Mouse (Mus musculus): Measurements from ENCODE around the gene Bag6. TPM values are rescaled to one million over a fixed set of nuclear protein-coding genes. Genes with fewer than 3 reads are reported as not detected.
A peak's percentile ranks its signal among the peaks of the same experiment; 100 is the strongest.
"Not testable (repeated sequence)": the region's sequence is repeated elsewhere in the genome, so short reads cannot be mapped to it uniquely, and the experiment has no call there.

Bag6 gene
- polyA plus RNA-seq, 1 experiment from 2014 or later, result 96.0 TPM

DNA sequence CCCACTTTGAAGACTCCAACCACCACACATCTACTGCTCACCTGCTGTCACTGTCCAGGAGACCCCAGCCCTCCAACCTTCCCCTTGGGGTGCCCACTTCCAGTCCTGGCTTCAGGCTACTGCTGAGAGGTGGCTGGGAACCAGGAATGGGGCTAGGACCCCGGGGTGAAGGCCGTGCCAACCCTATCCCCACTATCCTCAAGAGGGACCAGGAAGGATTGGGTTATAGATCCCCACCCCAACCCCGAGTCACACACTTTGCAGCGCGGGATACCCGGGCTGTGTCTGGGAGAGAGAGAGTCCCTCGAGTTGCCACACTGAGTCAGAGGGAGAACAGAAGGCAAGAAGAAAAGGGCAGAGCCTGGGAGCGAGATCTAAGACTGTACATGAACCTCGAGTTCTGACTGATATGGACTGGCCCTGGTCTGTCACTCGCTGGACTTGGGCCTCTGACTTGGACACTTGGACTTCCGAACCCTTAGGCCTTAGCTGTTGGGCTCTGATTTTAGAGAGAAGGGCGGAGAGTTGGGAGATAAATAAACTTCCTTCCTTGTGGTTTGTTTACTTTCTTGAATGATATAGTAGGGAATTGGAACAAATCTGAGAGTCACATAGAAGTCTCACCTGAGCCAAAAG, 10.6 kb upstream of the Bag6 start:
- not testable (repeated sequence) for H3K27me3 ChIP-seq (ENCODE audit: control insufficient read depth, insufficient read depth, low read length); H3K36me3 ChIP-seq (ENCODE audit: control insufficient read depth, insufficient read depth, low read length); H3K9ac ChIP-seq (ENCODE audit: low read length); H3K4me3 ChIP-seq (ENCODE audit: low read depth, low read length); H3K4me2 ChIP-seq; H3K27ac ChIP-seq (ENCODE audit: low read depth, low read length); ATAC-seq (ENCODE audit: low FRiP score); H3K9me3 ChIP-seq (ENCODE audit: control insufficient read depth, low read length); DNase-seq (ENCODE audit: low spot score, missing footprints)
- H3K4me1 ChIP-seq (ENCODE audit: control insufficient read depth, insufficient read depth, low read length), result peaks cover 23% of the 10 kb centered on the region
- WGBS, result 93% methylated on average over 12 of the region's 12 CpGs

DNA sequence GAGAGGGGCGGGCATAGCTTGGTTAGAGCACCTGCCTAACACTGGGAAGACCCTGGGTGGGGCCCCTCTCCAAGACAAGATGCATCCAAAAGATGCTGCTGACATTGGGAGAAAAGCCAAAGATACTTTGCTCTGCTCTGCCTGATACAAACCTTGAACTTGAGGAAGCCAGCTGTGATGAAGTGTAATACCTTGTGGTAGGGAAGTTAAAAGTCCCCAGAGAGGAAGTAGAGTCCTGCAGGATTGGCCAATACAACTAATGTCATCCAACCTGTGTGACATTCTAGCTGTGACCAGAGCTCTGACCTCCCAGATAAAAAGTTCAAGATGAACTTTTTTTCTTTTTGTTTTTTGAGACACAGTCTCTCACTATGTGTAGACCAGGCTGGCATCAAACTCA, 9.9 kb upstream of the Bag6 start:
- Histone ChIP-seq H3K4me2 (no peak overlapping the region), H3K9ac (ENCODE audit: low read length) (no peak overlapping the region), H3K27me3 (ENCODE audit: control insufficient read depth, insufficient read depth, low read length) (no peaks in the 10 kb centered on the region), H3K36me3 (ENCODE audit: control insufficient read depth, insufficient read depth, low read length) (no peaks in the 10 kb centered on the region; the same call in 1 of the 2 replicates), H3K4me1 (ENCODE audit: control insufficient read depth, insufficient read depth, low read length) (peaks cover 21% of the 10 kb centered on the region), H3K4me3 (ENCODE audit: low read depth, low read length) (no peak overlapping the region), H3K27ac (ENCODE audit: low read depth, low read length) (no peak overlapping the region), H3K9me3 (ENCODE audit: control insufficient read depth, low read length) (no peaks in the 10 kb centered on the region)
- WGBS, result 100% methylated on average over 1 of the region's 1 CpGs
- DNase-seq (ENCODE audit: low spot score, missing footprints) (no peak), ATAC-seq (ENCODE audit: low FRiP score) (no peak)

DNA sequence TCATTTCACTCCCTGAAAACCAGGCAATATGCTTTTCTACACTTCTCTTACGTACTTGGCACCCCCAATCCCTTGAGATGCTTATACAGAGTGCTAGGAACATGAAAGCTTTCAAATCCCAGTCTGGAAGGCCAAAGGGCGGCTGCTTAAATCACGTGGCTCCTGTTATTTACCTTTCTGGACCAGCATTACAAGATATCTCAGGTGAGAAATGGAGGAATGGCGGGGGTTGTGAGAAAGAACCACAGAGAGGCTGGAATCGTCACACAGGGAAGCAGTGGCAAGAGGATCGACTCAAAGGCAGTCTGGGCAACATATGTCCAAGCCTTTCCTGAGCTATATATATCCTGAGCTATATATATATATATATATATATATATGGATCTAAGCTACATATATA, 9.4 kb upstream of the Bag6 start:
- H3K4me2 ChIP-seq, result peak overlapping the region; percentile 75
- H3K27me3 ChIP-seq (ENCODE audit: control insufficient read depth, insufficient read depth, low read length), result no peaks in the 10 kb centered on the region
- DNase-seq (ENCODE audit: low spot score, missing footprints) (no peak), ATAC-seq (ENCODE audit: low FRiP score) (no peak)
- no peak overlapping the region for H3K27ac ChIP-seq (ENCODE audit: low read depth, low read length)
- H3K9me3 ChIP-seq (ENCODE audit: control insufficient read depth, low read length), result no peaks in the 10 kb centered on the region
- 40% methylated on average over 6 of the region's 6 CpGs for WGBS
- H3K4me1 ChIP-seq (ENCODE audit: control insufficient read depth, insufficient read depth, low read length), result peaks cover 16% of the 10 kb centered on the region
- H3K4me3 ChIP-seq (ENCODE audit: low read depth, low read length), result peak overlapping the region; percentile 62
- no peaks in the 10 kb centered on the region; the same call in 1 of the 2 replicates for H3K36me3 ChIP-seq (ENCODE audit: control insufficient read depth, insufficient read depth, low read length)
- peak overlapping the region; percentile 92 for H3K9ac ChIP-seq (ENCODE audit: low read length)

DNA sequence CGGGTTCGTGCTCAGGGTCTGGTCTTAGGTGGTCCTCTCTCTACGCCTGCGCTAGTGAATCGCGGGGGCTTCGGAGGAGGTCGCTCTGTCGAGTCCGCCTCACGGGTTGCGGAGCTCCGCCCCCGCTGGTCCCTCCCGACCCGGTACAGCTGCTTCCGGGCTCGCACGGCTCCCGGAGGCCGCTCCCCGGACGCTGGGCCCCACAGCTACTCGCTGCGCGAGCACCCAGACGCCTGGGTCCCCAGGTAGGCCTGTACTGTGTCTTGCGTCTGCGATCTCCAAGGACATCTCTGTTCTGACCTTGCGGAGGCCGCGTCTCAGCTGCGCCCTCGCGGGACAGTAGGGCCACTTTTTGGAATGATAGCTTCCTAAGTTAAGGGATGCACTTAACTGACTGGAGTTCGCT, 8.8 kb upstream of the Bag6 start, which contains the start of gene D17H6S53E:
Gene D17H6S53E (plus strand): TSS at position 168 of the 406 bp plus-strand sequence.
- DNase-seq (ENCODE audit: low spot score, missing footprints) (peak; percentile 93), ATAC-seq (ENCODE audit: low FRiP score) (peak; percentile 48)
- under 1% methylated on average over 36 of the region's 36 CpGs for WGBS
- Histone ChIP-seq H3K4me3 (ENCODE audit: low read depth, low read length) (peak within 1 kb of the TSS; percentile 62), H3K27ac (ENCODE audit: low read depth, low read length) (peak within 1 kb of the TSS; percentile 40), H3K4me1 (ENCODE audit: control insufficient read depth, insufficient read depth, low read length) (peaks cover 16% of the 10 kb centered on the region), H3K9me3 (ENCODE audit: control insufficient read depth, low read length) (no peaks in the 10 kb centered on the region), H3K4me2 (peak within 1 kb of the TSS; percentile 75), H3K36me3 (ENCODE audit: control insufficient read depth, insufficient read depth, low read length) (no peaks in the 10 kb centered on the region; the same call in 1 of the 2 replicates), H3K27me3 (ENCODE audit: control insufficient read depth, insufficient read depth, low read length) (no peaks in the 10 kb centered on the region), H3K9ac (ENCODE audit: low read length) (peak within 1 kb of the TSS; percentile 92)

DNA sequence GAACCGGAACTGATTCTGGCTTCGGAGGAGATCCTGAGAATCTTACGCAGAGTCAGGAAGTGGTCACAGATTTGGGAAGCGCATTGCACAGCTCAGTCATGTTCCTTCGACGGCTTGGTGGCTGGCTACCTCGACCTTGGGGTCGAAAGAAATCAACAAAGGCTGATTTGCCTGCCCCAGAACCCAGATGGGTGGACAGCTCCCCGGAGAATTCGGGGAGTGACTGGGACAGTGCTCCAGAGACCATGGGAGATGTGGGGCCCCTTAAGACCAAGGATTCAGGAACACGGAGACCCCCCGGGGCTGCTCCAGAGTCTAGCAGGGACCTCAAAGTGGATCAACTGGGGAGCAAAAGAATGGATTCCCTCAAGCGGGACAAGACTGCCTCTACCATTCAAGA, 8.0 kb upstream of the Bag6 start:
- H3K9ac ChIP-seq (ENCODE audit: low read length), result peak overlapping the region; percentile 92; the same call in 1 of the 2 replicates
- H3K36me3 ChIP-seq (ENCODE audit: control insufficient read depth, insufficient read depth, low read length), result no peaks in the 10 kb centered on the region; the same call in 1 of the 2 replicates
- peak overlapping the region; percentile 62 for H3K4me3 ChIP-seq (ENCODE audit: low read depth, low read length)
- peaks cover 16% of the 10 kb centered on the region for H3K4me1 ChIP-seq (ENCODE audit: control insufficient read depth, insufficient read depth, low read length)
- H3K27me3 ChIP-seq (ENCODE audit: control insufficient read depth, insufficient read depth, low read length), result no peaks in the 10 kb centered on the region
- ATAC-seq (ENCODE audit: low FRiP score) (no peak), DNase-seq (ENCODE audit: low spot score, missing footprints) (no peak)
- no peaks in the 10 kb centered on the region for H3K9me3 ChIP-seq (ENCODE audit: control insufficient read depth, low read length)
- WGBS, result 78% methylated on average over 13 of the region's 13 CpGs
- H3K27ac ChIP-seq (ENCODE audit: low read depth, low read length), result no peak overlapping the region
- peak overlapping the region; percentile 75 for H3K4me2 ChIP-seq

DNA sequence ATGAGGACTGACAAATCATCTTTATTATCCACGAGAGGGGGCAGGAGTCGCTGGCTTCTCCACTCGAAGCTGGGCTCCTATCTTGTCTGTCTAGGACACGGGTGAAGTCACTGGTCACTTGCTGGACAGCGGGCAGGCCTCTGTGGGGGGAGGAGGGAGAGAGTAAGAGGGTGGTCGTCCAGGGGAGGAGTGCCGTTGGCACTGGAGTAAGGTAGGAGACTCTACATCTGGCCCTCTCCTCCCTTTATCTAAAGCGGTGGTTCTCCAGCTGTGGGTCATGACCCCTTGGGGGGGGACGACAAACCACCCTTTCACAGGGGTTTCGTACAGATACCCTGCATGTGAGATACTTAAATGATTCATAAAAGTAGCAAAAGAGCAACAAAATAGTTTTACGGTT, 6.0 kb upstream of the Bag6 start:
- 69% methylated on average over 11 of the region's 11 CpGs for WGBS
- no peak overlapping the region for H3K4me3 ChIP-seq (ENCODE audit: low read depth, low read length)

DNA sequence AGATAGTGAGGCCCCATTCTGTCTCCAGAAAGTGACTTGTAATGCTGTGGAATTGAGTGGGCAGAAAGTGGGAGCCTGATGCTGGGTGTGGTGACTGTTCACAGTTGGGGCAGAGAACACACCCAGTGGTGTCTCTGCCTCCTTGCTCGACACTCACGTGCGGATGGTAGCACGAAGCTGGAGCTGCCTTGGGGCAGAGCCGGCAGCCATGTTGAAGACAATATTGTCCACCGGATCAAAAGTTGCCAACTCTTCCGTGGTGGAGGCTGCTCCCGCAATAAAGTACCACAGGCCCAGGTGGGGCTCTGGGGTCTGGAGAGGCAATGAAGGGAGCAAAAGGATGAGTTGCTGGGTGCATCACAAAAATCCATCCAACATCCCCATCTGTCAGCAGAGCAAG, 3.9 kb upstream of the Bag6 start:
- Histone ChIP-seq H3K4me1 (ENCODE audit: control insufficient read depth, insufficient read depth, low read length) (peaks cover 8% of the 10 kb centered on the region), H3K4me2 (no peak overlapping the region), H3K36me3 (ENCODE audit: control insufficient read depth, insufficient read depth, low read length) (no peaks in the 10 kb centered on the region), H3K27me3 (ENCODE audit: control insufficient read depth, insufficient read depth, low read length) (no peaks in the 10 kb centered on the region), H3K9ac (ENCODE audit: low read length) (no peak overlapping the region), H3K9me3 (ENCODE audit: control insufficient read depth, low read length) (no peaks in the 10 kb centered on the region), H3K4me3 (ENCODE audit: low read depth, low read length) (no peak overlapping the region), H3K27ac (ENCODE audit: low read depth, low read length) (no peak overlapping the region)
- no peak for ATAC-seq (ENCODE audit: low FRiP score)
- DNase-seq (ENCODE audit: low spot score, missing footprints), result no peak
- WGBS, result 90% methylated on average over 8 of the region's 8 CpGs

More for the DNA sequence above, 6.0 kb upstream of the Bag6 start:
- H3K4me1 ChIP-seq (ENCODE audit: control insufficient read depth, insufficient read depth, low read length), result peaks cover 14% of the 10 kb centered on the region
- no peak overlapping the region for H3K27ac ChIP-seq (ENCODE audit: low read depth, low read length)
- no peak overlapping the region for H3K4me2 ChIP-seq
- no peak overlapping the region for H3K9ac ChIP-seq (ENCODE audit: low read length)
- H3K9me3 ChIP-seq (ENCODE audit: control insufficient read depth, low read length), result no peaks in the 10 kb centered on the region
- no peak for ATAC-seq (ENCODE audit: low FRiP score)
- H3K27me3 ChIP-seq (ENCODE audit: control insufficient read depth, insufficient read depth, low read length), result no peaks in the 10 kb centered on the region
- no peak for DNase-seq (ENCODE audit: low spot score, missing footprints)
- H3K36me3 ChIP-seq (ENCODE audit: control insufficient read depth, insufficient read depth, low read length), result no peaks in the 10 kb centered on the region

DNA sequence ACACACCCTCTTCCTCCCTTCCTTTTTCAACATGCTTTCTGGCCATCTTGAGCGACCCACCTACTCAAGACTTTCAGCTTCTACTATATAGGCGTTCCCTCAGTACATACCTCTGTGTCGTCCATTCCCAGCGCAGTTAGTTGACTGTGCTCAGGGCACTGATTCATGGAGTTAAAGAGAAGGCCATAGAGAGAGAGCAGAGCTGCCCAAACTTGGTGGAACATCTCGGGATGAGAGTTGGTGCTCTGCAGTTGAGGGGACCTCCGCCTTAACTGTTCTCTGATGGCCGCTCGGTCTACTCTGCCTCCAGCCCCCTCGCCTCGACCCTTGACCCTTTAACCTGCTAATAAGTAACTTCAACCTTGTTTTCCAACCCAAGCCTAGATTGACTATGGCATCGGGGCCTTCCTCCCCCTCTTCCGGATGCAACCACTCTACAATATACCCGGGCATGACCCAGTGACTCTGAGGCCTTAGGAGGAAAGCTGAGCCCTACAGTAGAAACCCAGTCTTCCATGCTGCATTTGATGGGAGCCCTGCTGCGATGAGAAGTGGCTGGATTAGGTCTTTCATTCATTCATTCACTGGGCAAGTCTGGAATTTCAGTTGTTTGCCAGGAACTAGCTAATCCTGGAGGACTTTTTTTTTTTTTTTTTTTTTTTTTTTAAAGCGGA, 3.3 kb upstream of the Bag6 start, which contains the start of gene Apom:
Gene Apom (minus strand): TSS at position 551 of the 674 bp plus-strand sequence.
- 87% methylated on average over 15 of the region's 15 CpGs for WGBS
- no peak within 1 kb of the TSS for H3K4me3 ChIP-seq (ENCODE audit: low read depth, low read length)
- no peak within 1 kb of the TSS for H3K27ac ChIP-seq (ENCODE audit: low read depth, low read length)
- no peaks in the 10 kb centered on the region for H3K27me3 ChIP-seq (ENCODE audit: control insufficient read depth, insufficient read depth, low read length)
- peaks cover 9% of the 10 kb centered on the region for H3K4me1 ChIP-seq (ENCODE audit: control insufficient read depth, insufficient read depth, low read length)
- H3K4me2 ChIP-seq, result no peak within 1 kb of the TSS
- ATAC-seq (ENCODE audit: low FRiP score) (no peak), DNase-seq (ENCODE audit: low spot score, missing footprints) (no peak)
- H3K36me3 ChIP-seq (ENCODE audit: control insufficient read depth, insufficient read depth, low read length), result no peaks in the 10 kb centered on the region
- no peak within 1 kb of the TSS for H3K9ac ChIP-seq (ENCODE audit: low read length)
- H3K9me3 ChIP-seq (ENCODE audit: control insufficient read depth, low read length), result no peaks in the 10 kb centered on the region

DNA sequence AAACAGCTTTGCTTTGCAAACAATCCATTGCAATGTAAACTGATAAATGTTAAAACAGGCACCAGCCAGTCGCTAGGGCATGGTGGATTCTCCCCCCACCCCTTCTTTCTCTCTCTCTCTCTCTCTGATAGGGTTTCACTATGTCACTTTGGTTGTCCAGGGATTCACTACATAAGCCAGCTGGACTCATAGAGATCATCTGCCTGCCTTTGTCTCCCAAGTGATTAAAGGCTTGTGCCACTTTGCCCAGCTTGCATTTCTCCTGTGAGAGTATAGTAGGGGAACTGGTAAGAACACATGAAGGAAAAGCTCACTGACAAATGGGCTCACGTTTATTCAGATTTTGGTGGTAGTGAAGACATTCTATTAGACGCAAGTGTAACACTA, 2.8 kb upstream of the Bag6 start:
- H3K4me2 ChIP-seq, result no peak overlapping the region
- DNase-seq (ENCODE audit: low spot score, missing footprints) (no peak), ATAC-seq (ENCODE audit: low FRiP score) (no peak)
- no peak overlapping the region for H3K9ac ChIP-seq (ENCODE audit: low read length)
- H3K36me3 ChIP-seq (ENCODE audit: control insufficient read depth, insufficient read depth, low read length), result no peaks in the 10 kb centered on the region
- no peak overlapping the region for H3K27ac ChIP-seq (ENCODE audit: low read depth, low read length)
- H3K9me3 ChIP-seq (ENCODE audit: control insufficient read depth, low read length), result no peaks in the 10 kb centered on the region
- peaks cover 9% of the 10 kb centered on the region for H3K4me1 ChIP-seq (ENCODE audit: control insufficient read depth, insufficient read depth, low read length)
- 82% methylated on average over 3 of the region's 3 CpGs for WGBS
- H3K27me3 ChIP-seq (ENCODE audit: control insufficient read depth, insufficient read depth, low read length), result no peaks in the 10 kb centered on the region
- no peak overlapping the region for H3K4me3 ChIP-seq (ENCODE audit: low read depth, low read length)

Data from midbrain, embryonic 11.5 days (tissue).